Mouse (Mus musculus) kidney, embryonic 15.5 days (tissue): ENCODE results near the gene Cdkal1. TPM values are rescaled to one million over a fixed set of nuclear protein-coding genes. Genes with fewer than 3 reads are reported as not detected.

Experiments used
- ATAC-seq: fragments of 200-750 bp; cut with Nextera tagmentation; replicated peaks from 2 replicates; pipeline ENCODE4 v1.8.0; 2017; ENCODE audit warnings: moderate TSS enrichment; ENCODE audit not compliant: low FRiP score
- H3K27ac ChIP-seq: fragments of 300-500 bp; sonication (generic); 2 replicates; pipeline ENCODE4 v1.5.1; 2015; ENCODE audit warnings: mild to moderate bottlenecking, inconsistent platforms
- H3K27me3 ChIP-seq: fragments of 300-500 bp; sonication (generic); 2 replicates; pipeline ENCODE4 v1.6.1; 2015; ENCODE audit warnings: inconsistent platforms
- H3K36me3 ChIP-seq: fragments of 300-500 bp; sonication (generic); 2 replicates; pipeline ENCODE4 v1.6.1; 2015; ENCODE audit warnings: inconsistent platforms
- H3K4me1 ChIP-seq: fragments of 300-500 bp; sonication (generic); 2 replicates; pipeline ENCODE4 v1.6.1; 2015; ENCODE audit warnings: inconsistent platforms
- H3K4me2 ChIP-seq: fragments of 300-500 bp; sonication (generic); 2 replicates; pipeline ENCODE4 v1.6.1; 2015; ENCODE audit warnings: moderate library complexity, mild to moderate bottlenecking, inconsistent platforms
- H3K4me3 ChIP-seq: fragments of 300-500 bp; sonication (generic); replicated peaks from 2 replicates; pipeline ENCODE4 v1.5.1; 2015; ENCODE audit warnings: mild to moderate bottlenecking, inconsistent platforms
- H3K9ac ChIP-seq: fragments of 300-500 bp; sonication (generic); 2 replicates; pipeline ENCODE4 v1.6.1; 2015; ENCODE audit warnings: mild to moderate bottlenecking, inconsistent platforms
- H3K9me3 ChIP-seq: fragments of 300-500 bp; sonication (generic); replicated peaks from 2 replicates; pipeline ENCODE4 v1.6.1; 2016; ENCODE audit warnings: inconsistent platforms
- WGBS: fragments of 180-500 bp; shearing (Covaris S2); methylation state at CpG from one replicate; pipeline ENCODE4 v1.1.7; 2015; ENCODE audit warnings: mixed read lengths; 5-methylcytosine and 5-hydroxymethylcytosine counted together
- polyA plus RNA-seq: library from polyadenylated mRNA; unstranded; fragments of >200 nt; fragmentation: Nextera tagmentation; extraction: Ambion mirVana; gene quantifications from 2 replicates; pipeline ENCODE4 v1.2.1, GENCODE M21; 2015

Gene Cdkal1
- polyA plus RNA-seq, 1 experiment from 2014 or later = 33.5 TPM

DNA sequence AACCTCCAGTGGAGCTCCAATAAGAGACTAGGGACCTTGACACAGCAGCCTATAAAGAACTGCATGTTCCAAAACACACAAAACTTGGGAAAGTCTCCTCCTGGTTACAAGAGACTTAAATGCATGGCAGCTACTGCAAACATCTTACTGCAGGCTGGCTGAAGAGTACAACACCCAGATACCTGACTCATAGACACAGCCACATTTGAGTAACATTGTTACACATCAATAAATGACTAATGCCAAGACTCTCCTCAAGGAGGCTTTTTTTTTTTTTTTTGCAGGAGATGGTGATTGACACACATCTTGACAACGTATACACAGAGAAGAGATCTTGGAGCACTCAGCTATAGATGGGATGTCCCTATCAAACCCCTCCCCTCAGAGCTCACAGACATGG is 215.3 kb downstream of the Cdkal1 start:
- 83% methylated on average over 1 of the region's 1 CpGs for WGBS
- no peaks in the 10 kb centered on the region for H3K36me3 ChIP-seq
- H3K4me3 ChIP-seq = no peak overlapping the region
- H3K9ac ChIP-seq = no peak overlapping the region
- ATAC-seq = no peak
- H3K27me3 ChIP-seq = no peaks in the 10 kb centered on the region
- H3K9me3 ChIP-seq = no peaks in the 10 kb centered on the region
- no peak overlapping the region for H3K27ac ChIP-seq
- no peaks in the 10 kb centered on the region; the same call in 1 of the 2 replicates for H3K4me1 ChIP-seq
- no peak overlapping the region for H3K4me2 ChIP-seq

DNA sequence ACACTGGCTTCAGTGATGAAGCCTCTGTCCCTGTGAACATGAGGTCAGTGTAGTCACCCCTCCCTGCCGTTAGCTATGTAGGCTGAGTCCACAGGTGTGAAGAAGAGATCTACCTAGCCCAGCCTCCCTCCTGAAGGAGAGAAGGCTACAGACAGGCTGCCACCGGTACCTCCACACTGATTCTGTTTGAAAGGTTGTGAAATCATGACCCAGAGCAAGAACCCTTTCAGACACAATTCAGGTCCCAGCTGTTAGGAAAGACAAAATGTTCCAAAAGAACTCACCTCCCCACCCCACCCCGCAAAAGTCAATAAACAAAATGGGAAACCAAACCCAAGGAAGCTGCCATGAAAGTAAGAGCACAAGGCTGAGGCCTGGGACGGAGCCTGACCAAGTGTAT is 217.2 kb downstream of the Cdkal1 start:
- WGBS = 65% methylated on average over 4 of the region's 4 CpGs
- no peak overlapping the region for H3K27ac ChIP-seq

DNA sequence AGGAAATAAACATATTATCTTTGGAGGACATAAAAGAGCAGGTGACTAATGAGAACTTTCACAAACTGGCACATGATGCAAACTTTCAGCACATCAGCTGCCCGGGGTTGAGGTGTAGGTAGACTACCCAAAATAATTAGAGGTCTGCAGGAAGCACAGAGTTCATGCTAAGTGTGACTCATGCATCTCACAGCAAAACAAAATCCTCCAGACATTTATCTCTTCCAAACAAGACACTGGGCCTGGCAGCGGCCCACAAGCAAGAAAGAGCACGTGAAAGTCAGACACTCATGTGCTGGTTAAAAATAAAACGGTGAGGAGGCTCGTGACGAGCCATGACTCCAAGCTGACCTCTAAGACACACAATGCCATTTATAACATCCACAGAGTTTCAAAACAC is 217.7 kb downstream of the Cdkal1 start:
- Histone ChIP-seq H3K9me3 (no peaks in the 10 kb centered on the region), H3K27ac (no peak overlapping the region), H3K4me2 (no peak overlapping the region), H3K4me1 (no peaks in the 10 kb centered on the region; the same call in 1 of the 2 replicates), H3K27me3 (no peaks in the 10 kb centered on the region), H3K36me3 (no peaks in the 10 kb centered on the region), H3K4me3 (no peak overlapping the region), H3K9ac (no peak overlapping the region)
- 56% methylated on average over 6 of the region's 6 CpGs for WGBS
- no peak for ATAC-seq

More for the DNA sequence above, 217.2 kb downstream of the Cdkal1 start:
- Histone ChIP-seq H3K4me3 (no peak overlapping the region), H3K9ac (no peak overlapping the region), H3K4me2 (no peak overlapping the region), H3K36me3 (no peaks in the 10 kb centered on the region), H3K27me3 (no peaks in the 10 kb centered on the region), H3K9me3 (no peaks in the 10 kb centered on the region), H3K4me1 (no peaks in the 10 kb centered on the region; the same call in 1 of the 2 replicates)
- ATAC-seq = no peak

DNA sequence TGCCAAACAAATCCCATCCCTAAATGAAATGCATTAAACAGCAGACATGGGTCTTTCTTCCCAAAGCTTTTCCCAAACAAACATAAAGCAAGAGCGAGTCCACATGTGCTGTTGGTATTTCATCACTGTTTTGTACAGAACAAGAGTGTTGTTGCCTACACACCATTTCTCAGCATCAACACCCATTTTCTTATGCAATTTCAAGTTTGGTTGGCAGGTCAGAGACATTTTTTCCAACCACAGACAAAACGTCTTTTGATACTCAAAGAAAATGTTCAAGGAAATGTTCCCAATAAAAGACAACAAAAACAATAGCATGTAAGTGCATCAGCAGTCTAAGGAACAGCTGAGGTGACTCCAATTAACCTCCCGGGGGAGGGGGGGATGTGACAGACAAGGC is 219.9 kb downstream of the Cdkal1 start:
- Histone ChIP-seq H3K4me2 (no peak overlapping the region), H3K27ac (no peak overlapping the region), H3K4me1 (no peaks in the 10 kb centered on the region; the same call in 1 of the 2 replicates), H3K9me3 (no peaks in the 10 kb centered on the region), H3K27me3 (no peaks in the 10 kb centered on the region), H3K36me3 (no peaks in the 10 kb centered on the region), H3K4me3 (no peak overlapping the region), H3K9ac (no peak overlapping the region)
- no peak for ATAC-seq
- WGBS = 75% methylated on average over 3 of the region's 3 CpGs

DNA sequence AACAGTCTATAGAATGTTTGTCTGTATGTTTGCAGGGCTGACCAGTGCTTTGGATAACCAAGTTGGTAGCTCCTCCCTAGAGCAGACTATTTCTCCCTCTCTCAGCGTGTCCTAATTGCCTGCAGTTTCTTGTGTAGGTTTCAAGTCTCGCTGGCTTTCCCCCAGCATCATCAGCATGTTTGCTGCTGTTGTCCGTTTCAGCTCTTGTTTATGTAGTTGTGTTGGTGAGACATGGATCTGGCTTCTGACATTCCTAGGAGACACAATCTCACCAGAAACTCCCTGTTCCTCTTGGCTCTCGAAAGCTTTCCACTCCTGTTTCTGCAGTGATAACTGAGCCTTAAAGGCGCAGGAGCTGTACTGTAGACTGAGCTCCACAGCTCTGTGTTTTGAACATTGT is 224.1 kb downstream of the Cdkal1 start:
- WGBS = 64% methylated on average over 5 of the region's 5 CpGs
- Histone ChIP-seq H3K27ac (no peak overlapping the region), H3K9ac (no peak overlapping the region), H3K27me3 (no peaks in the 10 kb centered on the region), H3K4me3 (no peak overlapping the region), H3K9me3 (no peaks in the 10 kb centered on the region), H3K4me2 (no peak overlapping the region), H3K36me3 (no peaks in the 10 kb centered on the region), H3K4me1 (peaks cover 8% of the 10 kb centered on the region; the same call in 1 of the 2 replicates)
- ATAC-seq = no peak

DNA sequence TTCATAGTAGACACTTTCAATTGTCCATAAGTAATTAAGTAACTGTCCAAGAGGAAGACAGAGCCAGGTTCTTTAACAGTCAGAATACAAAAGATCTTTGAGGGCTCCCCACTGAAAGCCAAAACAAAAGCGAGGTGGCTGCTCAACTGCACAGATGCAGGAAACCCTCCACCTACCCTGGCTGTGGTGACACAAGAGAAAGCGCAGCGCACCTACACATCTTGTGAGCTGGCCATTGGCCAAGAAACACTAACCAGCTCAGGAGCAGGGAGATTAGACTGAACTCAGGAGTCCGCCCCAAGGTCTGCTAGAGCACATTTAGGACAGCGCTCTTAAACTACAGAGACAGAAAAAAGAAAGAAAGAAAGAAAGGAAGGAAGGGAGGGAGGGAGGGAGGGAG is 226.9 kb downstream of the Cdkal1 start:
- Histone ChIP-seq H3K9me3 (no peaks in the 10 kb centered on the region), H3K4me2 (no peak overlapping the region), H3K27me3 (no peaks in the 10 kb centered on the region), H3K4me3 (no peak overlapping the region), H3K36me3 (no peaks in the 10 kb centered on the region), H3K27ac (no peak overlapping the region), H3K9ac (no peak overlapping the region), H3K4me1 (peaks cover 8% of the 10 kb centered on the region; the same call in 1 of the 2 replicates)
- no peak for ATAC-seq
- WGBS = 49% methylated on average over 5 of the region's 5 CpGs

DNA sequence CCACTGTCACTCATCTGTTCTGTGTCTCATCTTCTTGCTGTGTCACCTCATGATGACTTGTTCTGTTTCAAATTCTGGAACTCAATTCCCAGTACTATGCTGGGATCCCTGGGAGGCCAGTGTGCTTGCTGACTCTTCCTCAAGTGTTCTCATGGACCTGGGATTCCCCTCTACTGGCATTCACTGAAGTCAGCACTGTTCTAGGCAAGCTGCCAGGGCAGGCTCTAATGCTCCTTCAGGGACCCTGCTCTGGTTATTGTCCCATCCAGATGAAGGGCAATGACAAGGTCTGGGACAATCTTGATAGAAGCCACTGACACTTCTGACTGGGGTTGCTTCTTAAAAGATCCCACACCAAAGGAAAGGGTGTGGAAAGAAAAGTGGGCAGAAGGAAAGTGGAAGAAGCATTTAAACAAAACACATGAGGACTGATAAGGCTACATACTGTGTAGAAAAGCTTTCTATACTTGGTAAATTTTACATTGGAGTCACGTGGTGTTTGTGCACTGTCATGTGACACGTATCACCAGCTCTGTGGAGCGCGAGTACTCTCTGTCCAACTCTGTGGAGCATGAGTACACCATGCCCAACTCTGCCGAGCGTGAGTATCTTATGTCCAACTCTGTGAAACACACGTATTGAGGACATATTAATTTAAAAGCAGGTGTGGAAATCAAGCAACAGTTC is 227.9 kb downstream of the Cdkal1 start:
- Histone ChIP-seq H3K4me2 (no peak overlapping the region), H3K9ac (no peak overlapping the region), H3K27me3 (no peaks in the 10 kb centered on the region), H3K4me3 (no peak overlapping the region), H3K27ac (no peak overlapping the region), H3K9me3 (no peaks in the 10 kb centered on the region), H3K4me1 (peaks cover 8% of the 10 kb centered on the region; the same call in 1 of the 2 replicates), H3K36me3 (no peaks in the 10 kb centered on the region)
- no peak for ATAC-seq
- WGBS = 88% methylated on average over 7 of the region's 7 CpGs

DNA sequence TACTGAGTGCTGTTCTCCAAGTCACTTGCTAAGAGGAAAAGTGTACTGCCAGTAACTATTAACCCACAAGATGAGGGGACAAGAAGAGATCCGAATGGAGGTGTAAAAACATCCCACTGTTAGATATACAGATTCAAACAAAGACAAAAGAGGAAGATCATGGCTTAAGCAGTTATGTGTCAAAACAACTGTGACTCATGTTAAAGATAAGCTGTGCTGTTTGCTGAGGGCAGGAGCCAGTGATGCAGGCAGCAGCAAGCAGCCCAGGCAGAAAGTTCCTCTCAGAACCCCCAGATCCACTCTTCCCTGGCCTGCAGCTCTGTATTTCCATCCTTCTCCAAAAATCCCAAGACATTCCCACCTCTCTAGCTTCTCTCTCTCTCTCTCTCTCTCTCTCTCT is 230.5 kb downstream of the Cdkal1 start:
- H3K36me3 ChIP-seq = no peaks in the 10 kb centered on the region
- H3K9ac ChIP-seq = no peak overlapping the region
- H3K4me1 ChIP-seq = peaks cover 8% of the 10 kb centered on the region; the same call in 1 of the 2 replicates
- no peak overlapping the region for H3K4me2 ChIP-seq
- no peaks in the 10 kb centered on the region for H3K27me3 ChIP-seq
- 69% methylated on average over 1 of the region's 1 CpGs for WGBS
- no peak for ATAC-seq
- H3K9me3 ChIP-seq = no peaks in the 10 kb centered on the region
- H3K27ac ChIP-seq = no peak overlapping the region
- H3K4me3 ChIP-seq = no peak overlapping the region

DNA sequence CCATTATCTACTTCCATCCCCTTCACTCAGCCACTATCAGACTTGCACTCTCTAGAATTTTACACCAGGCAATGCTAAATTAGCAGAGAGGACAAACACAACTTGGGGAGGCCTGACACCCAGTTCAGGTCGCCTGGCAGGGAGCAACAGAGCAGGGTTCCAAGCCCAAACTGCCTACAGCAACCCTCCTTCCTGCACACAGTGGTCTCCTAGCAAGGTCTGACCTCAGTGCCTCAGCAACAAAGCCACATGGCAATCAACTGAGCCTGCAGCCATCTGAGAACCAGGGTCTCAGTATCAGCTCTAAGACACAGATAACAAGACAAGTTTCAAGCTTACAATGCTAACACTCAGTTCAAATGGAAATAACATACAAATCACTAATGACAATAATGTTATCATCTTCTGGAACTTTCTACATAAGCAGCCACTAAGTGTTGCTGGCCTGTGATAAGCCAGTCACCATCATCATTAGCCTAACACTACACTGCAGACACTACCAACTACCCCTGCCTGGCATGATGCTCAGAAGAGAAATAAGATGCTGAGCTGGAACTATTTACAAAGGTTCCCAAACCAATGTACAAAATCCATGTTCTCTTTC is 231.7 kb downstream of the Cdkal1 start:
- 78% methylated on average over 1 of the region's 1 CpGs for WGBS
- no peak overlapping the region for H3K9ac ChIP-seq
- no peaks in the 10 kb centered on the region for H3K9me3 ChIP-seq
- ATAC-seq = no peak
- H3K4me3 ChIP-seq = no peak overlapping the region
- no peaks in the 10 kb centered on the region for H3K27me3 ChIP-seq
- H3K4me1 ChIP-seq = peaks cover 16% of the 10 kb centered on the region
- no peak overlapping the region for H3K4me2 ChIP-seq
- no peaks in the 10 kb centered on the region for H3K36me3 ChIP-seq
- no peak overlapping the region for H3K27ac ChIP-seq

DNA sequence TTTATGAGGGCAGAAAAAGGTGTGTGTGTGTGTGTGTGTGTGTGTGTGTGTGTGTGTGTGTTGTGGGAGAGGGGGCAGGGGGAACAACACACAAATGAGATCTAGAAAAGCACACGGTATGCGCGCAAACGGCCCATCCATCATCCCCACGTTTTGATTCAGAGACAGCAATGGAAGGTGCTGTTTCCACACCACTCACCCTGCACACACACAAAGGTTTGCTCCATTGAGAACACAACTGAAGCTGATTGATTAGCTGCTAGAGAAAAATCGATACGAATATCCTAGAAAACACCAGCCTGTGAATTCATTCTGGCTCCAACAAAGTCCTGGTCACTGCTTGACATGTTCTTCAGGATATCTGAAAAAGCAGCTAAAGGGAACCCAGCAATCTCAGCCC is 233.6 kb downstream of the Cdkal1 start:
- H3K4me2 ChIP-seq = no peak overlapping the region
- H3K4me3 ChIP-seq = no peak overlapping the region
- 73% methylated on average over 7 of the region's 7 CpGs for WGBS
- no peak overlapping the region for H3K27ac ChIP-seq
- no peaks in the 10 kb centered on the region for H3K9me3 ChIP-seq
- no peak for ATAC-seq
- no peaks in the 10 kb centered on the region for H3K27me3 ChIP-seq
- H3K36me3 ChIP-seq = no peaks in the 10 kb centered on the region
- H3K4me1 ChIP-seq = peaks cover 7% of the 10 kb centered on the region
- H3K9ac ChIP-seq = no peak overlapping the region

DNA sequence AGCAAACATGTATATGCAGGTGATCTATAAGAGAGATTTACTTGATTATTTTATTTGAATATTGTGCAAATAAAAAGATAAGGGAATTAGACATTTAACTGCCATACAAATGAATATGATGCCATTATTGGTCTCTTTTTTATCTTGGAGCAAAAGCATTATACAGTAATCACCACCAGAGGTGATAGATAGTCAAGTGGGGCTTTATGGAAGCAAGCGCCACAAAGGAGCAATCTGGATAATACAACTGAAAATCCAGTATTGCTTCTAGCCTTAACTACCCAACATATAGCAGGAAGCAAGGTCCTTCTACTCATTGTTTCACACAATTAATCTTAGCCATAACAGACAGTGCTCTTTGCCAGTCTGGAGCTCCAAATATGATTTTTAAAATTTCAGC is 234.1 kb downstream of the Cdkal1 start:
- no peak for ATAC-seq
- Histone ChIP-seq H3K27me3 (no peaks in the 10 kb centered on the region), H3K9me3 (no peaks in the 10 kb centered on the region), H3K4me3 (no peak overlapping the region), H3K4me2 (no peak overlapping the region), H3K36me3 (no peaks in the 10 kb centered on the region), H3K4me1 (peaks cover 7% of the 10 kb centered on the region), H3K27ac (no peak overlapping the region), H3K9ac (no peak overlapping the region)
- 88% methylated on average over 1 of the region's 1 CpGs for WGBS

DNA sequence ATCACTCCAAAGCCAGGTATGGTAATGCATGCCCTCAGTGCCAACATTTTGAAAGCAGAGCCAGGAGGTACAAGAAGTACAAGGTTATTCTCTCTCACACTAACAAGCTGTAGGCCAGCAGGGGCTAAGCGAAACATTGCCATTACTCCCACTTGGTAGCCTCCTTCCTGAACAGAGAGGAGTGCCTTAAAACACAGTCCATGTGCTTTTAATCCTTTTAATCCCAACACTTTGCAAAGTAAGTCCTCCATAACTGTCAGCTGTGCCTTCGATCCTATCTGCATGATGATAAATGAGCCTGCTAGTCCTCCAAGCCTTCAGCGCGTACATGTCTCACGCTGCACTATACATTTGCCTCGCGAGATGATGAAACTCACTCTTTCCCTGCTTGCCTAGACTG is 234.6 kb downstream of the Cdkal1 start:
- no peaks in the 10 kb centered on the region for H3K27me3 ChIP-seq
- no peak overlapping the region for H3K9ac ChIP-seq
- H3K4me2 ChIP-seq = no peak overlapping the region
- H3K27ac ChIP-seq = no peak overlapping the region
- WGBS = 71% methylated on average over 7 of the region's 7 CpGs
- H3K4me1 ChIP-seq = peaks cover 7% of the 10 kb centered on the region
- ATAC-seq = no peak
- H3K36me3 ChIP-seq = no peaks in the 10 kb centered on the region
- no peak overlapping the region for H3K4me3 ChIP-seq
- H3K9me3 ChIP-seq = no peaks in the 10 kb centered on the region
